Mouse (Mus musculus) spleen, adult 2 months (tissue): ENCODE results near the gene Rufy4. TPM values are rescaled to one million over a fixed set of nuclear protein-coding genes. Genes with fewer than 3 reads are reported as not detected.

Experiments used
- DNase-seq, 2 experiments: peaks; one replicate each; pipeline versions ENCODE4 v3.0.0 to v3.0.0-alpha.2; 2012 to 2021; ENCODE audit warnings: low spot score in 2 of 2, low read depth in 1 of 2
- H3K27ac ChIP-seq: fragments of 200-500 bp; 2 replicates; pipeline ENCODE4 v1.5.1; 2012; ENCODE audit warnings: low read length, inconsistent platforms; ENCODE audit not compliant: insufficient read depth
- H3K27me3 ChIP-seq: fragments of 200-500 bp; 2 replicates; pipeline ENCODE4 v1.6.1; 2012; ENCODE audit warnings: mild to moderate bottlenecking, moderate library complexity, low read length, inconsistent platforms; ENCODE audit not compliant: control insufficient read depth, insufficient read depth
- H3K36me3 ChIP-seq: fragments of 200-500 bp; 2 replicates; pipeline ENCODE4 v1.6.1; 2012; ENCODE audit warnings: mild to moderate bottlenecking, low read length, inconsistent platforms; ENCODE audit not compliant: control insufficient read depth, insufficient read depth
- H3K4me1 ChIP-seq: fragments of 200-500 bp; 2 replicates; pipeline ENCODE4 v1.6.1; 2011; ENCODE audit warnings: inconsistent platforms; ENCODE audit not compliant: control insufficient read depth, insufficient read depth, insufficient read length
- H3K4me3 ChIP-seq: fragments of 200-500 bp; 2 replicates; pipeline ENCODE4 v1.5.1; 2011; ENCODE audit warnings: mild to moderate bottlenecking, inconsistent platforms; ENCODE audit not compliant: insufficient read depth, insufficient read length; ENCODE audit errors: extremely low read depth
- CTCF ChIP-seq: fragments of 200-500 bp; IDR thresholded peaks from 2 replicates; pipeline ENCODE4 v1.5.1; 2011; ENCODE audit warnings: mild to moderate bottlenecking, inconsistent platforms; ENCODE audit not compliant: insufficient read depth, insufficient read length, insufficient replicate concordance; ENCODE audit errors: extremely low read depth
- POLR2A ChIP-seq: fragments of 200-500 bp; IDR thresholded peaks from 2 replicates; pipeline ENCODE4 v1.6.1; 2011; ENCODE audit warnings: low read depth, low read length, inconsistent platforms
- WGBS: fragments of 180-500 bp; shearing (Covaris S2); methylation state at CpG from one replicate; pipeline ENCODE4 v1.1.7; 2018; 5-methylcytosine and 5-hydroxymethylcytosine counted together
- polyA plus RNA-seq: library from polyadenylated mRNA; depleted of rRNA; stranded (reverse); fragments of >200 nt; gene quantifications from 2 replicates; pipeline ENCODE4 v1.2.3, GENCODE M21; 2012; rRNA removed

Gene Rufy4
- 0.41 and 0.67 TPM in 2 replicates for polyA plus RNA-seq

DNA sequence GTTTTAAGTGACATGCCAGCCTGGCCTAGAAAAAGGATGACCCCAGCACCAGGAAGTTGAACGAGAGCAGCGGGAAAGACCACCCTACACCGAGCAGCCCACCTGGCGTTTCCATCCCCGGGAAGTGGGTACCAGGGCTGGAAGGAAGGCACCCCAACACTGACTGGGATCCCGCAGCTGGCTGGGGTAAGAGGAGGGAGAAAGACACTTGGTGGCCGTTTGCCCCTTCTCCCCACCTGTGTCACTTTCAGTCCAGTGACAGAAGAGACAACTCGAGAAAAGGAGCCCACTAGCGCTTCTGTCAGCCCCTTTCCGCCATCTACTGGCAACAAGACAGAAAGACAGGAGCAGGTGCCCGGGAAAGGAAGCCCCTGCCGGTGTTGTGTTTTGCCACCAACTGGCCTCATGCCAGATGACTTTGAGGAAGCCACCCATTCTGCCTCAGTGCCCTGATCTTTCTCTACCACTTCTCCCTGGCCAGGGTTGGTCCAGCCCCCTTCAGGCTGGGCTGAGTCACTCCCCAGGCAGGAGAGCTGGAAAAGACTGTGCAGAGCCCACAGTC lies at the start of gene Rufy4:
Rufy4 (plus strand) TSS at position 551 of the 562 bp plus-strand sequence.
- Histone ChIP-seq H3K27ac (no peak within 1 kb of the TSS), H3K27me3 (peaks cover 7% of the 10 kb centered on the region), H3K4me3 (peak within 1 kb of the TSS; percentile 55), H3K36me3 (no peaks in the 10 kb centered on the region), H3K4me1 (no peaks in the 10 kb centered on the region)
- WGBS: 2% methylated on average over 12 of the region's 12 CpGs
- peak; percentile 77 to 81 for DNase-seq
- TF ChIP-seq CTCF (peak; percentile 66; the same call in 1 of the 2 replicates), POLR2A (no peak)

DNA sequence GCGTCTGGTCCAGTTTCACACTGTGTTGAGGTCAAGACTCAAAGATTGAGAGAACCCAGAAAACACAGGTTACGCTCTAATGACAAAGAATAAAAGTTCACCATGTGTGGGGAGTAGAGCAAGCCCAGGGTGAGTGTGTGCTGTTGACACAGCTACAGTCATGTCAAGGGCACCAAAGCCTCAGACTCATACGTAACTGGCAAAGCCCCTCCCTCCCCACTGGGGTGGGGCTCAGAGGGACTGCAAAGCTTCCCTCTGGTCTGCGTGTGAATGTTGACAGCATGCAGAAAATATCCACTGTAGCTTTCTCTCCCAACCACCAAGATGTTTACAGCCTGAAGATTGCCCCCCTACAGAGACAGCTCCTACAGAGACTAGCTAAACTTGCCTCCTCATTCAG lies 49.1 kb upstream of the Rufy4 start:
- Histone ChIP-seq H3K27ac (no peak overlapping the region), H3K4me3 (no peak overlapping the region), H3K4me1 (no peaks in the 10 kb centered on the region), H3K27me3 (no peaks in the 10 kb centered on the region), H3K36me3 (no peaks in the 10 kb centered on the region)
- no peak for TF ChIP-seq POLR2A
- 86% methylated on average over 4 of the region's 4 CpGs for WGBS
- DNase-seq: no peak

DNA sequence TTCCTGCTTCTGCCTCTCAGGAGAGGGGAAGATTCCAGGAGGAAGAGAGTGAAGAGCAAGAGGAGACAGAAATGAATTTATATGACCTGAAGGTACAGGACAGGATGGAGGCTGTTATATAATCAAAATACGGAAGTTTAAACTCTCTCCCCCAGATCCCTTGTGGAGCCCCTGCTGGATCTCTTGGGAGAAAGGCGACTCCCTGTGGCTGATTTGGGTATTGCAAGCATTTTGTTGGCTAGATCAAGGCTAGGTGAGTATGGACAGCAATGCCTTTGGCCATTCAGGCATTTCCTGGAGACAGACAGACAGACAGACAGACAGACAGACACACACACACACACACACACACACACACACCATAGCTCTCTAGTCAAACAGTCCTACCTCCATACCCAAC lies 48.0 kb upstream of the Rufy4 start:
- Histone ChIP-seq H3K4me1 (no peaks in the 10 kb centered on the region), H3K27ac (no peak overlapping the region), H3K36me3 (no peaks in the 10 kb centered on the region), H3K27me3 (no peaks in the 10 kb centered on the region), H3K4me3 (no peak overlapping the region)
- peak in 1 of 2 experiments; percentile 71 for DNase-seq
- WGBS: 2% methylated on average over 2 of the region's 2 CpGs
- TF ChIP-seq CTCF (peak; percentile 52; the same call in 1 of the 2 replicates), POLR2A (no peak)

DNA sequence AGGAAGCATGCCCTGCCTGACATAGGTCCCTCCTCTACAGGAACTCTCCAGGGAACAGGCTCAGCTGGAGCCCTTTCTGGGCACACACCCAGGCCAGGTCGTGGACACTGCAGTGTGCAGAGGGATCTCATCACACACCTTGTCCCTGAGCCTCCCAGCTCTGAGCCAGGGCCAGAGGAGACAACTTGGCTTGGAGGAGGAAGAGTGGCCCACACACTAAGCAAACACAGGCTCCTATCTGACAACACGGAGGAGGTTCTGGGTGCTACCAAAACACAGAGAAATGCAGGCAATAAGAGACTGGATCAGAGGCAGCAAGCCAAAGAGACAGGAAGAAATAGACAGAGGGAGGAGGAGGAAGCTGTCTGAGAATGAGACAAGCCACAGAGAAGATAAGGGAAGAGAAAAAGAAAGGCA lies 43.8 kb upstream of the Rufy4 start:
- no peak for TF ChIP-seq POLR2A
- no peak for TF ChIP-seq CTCF
- H3K4me3 ChIP-seq: no peak overlapping the region
- H3K36me3 ChIP-seq: no peaks in the 10 kb centered on the region
- peaks cover 8% of the 10 kb centered on the region; the same call in 1 of the 2 replicates for H3K4me1 ChIP-seq
- no peaks in the 10 kb centered on the region for H3K27me3 ChIP-seq
- WGBS: 22% methylated on average over 2 of the region's 2 CpGs
- no peak overlapping the region for H3K27ac ChIP-seq
- no peak for DNase-seq

- 23% methylated on average over 6 of the region's 6 CpGs for WGBS
- Histone ChIP-seq H3K27ac (no peak overlapping the region; the same call in 1 of the 2 replicates), H3K27me3 (no peaks in the 10 kb centered on the region), H3K4me1 (peaks cover 8% of the 10 kb centered on the region; the same call in 1 of the 2 replicates), H3K36me3 (no peaks in the 10 kb centered on the region), H3K4me3 (no peak overlapping the region)
- no peak for DNase-seq
- TF ChIP-seq CTCF: peak; percentile 83
- no peak for TF ChIP-seq POLR2A
Observed at GRCm38 (mm10) chr1:74082841-74083463, 42.4 kb upstream of the Rufy4 start.

GRCm38 (mm10) chr1:74084065-74084705 lies 41.2 kb upstream of the Rufy4 start:
- no peak for DNase-seq
- Histone ChIP-seq H3K27me3 (no peaks in the 10 kb centered on the region), H3K4me3 (no peak overlapping the region), H3K4me1 (peaks cover 8% of the 10 kb centered on the region; the same call in 1 of the 2 replicates), H3K27ac (peak overlapping the region; percentile 58), H3K36me3 (no peaks in the 10 kb centered on the region)
- 71% methylated on average over 6 of the region's 6 CpGs for WGBS
- no peak for TF ChIP-seq CTCF
- TF ChIP-seq POLR2A: no peak
